Mouse (Mus musculus): ENCODE measurements around the gene Ifih1.

Gene Ifih1

DNA sequence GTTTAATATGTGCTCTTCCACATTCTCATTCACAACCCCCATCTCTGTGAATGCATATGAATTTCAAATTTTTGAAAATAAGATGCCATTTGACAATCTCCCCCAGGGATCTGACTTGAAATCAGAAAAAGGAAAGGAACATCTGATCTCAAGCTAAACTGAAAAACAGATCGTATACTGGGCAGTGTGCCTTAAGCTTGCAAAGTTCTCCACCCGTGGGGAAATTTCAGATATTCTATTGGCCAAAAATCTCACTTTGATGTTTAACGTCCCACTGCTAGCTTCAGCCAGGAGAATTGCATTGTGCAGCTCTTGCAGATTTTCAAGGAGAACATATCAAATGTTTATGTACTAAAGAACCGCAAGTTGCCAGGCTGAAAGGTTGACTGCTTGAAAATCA is 96.9 kb downstream of the Ifih1 start:
- DNase-seq (ENCODE audit: low spot score), result no peak

DNA sequence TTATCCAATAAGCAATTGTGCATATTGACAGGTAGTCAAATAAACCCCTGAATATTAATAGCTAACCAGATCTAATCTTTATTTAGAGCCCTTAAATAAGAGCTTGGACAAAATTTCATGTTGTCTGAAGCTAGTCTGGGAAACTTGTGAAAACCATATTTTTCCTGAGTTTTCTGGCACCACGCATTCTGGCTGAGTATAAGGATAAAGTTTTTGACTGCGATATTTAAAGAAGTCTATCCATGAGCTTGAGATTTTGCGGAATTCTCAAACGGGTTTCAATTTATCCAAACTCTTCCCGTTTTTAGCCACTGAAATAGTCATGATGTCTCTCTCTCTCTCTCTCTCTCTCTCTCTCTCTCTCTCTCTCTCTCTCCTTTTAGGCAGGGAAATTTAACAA is 98.0 kb downstream of the Ifih1 start:
- DNase-seq (ENCODE audit: low spot score), result no peak

Data from testis, postnatal 14 days (tissue).